Mouse (Mus musculus) testis, adult 2 months (tissue): ENCODE results near the gene Plcg2. TPM values are rescaled to one million over a fixed set of nuclear protein-coding genes. Genes with fewer than 3 reads are reported as not detected.

Source experiments
- H3K27ac ChIP-seq: fragments of 200-500 bp; 2 replicates; pipeline ENCODE4 v1.5.1; 2012; ENCODE audit warnings: low read depth, low read length; ENCODE audit not compliant: control insufficient read depth, insufficient read depth
- H3K27me3 ChIP-seq: fragments of 200-500 bp; 2 replicates; pipeline ENCODE4 v1.6.1; 2012; ENCODE audit warnings: mild to moderate bottlenecking, low read length, moderate library complexity; ENCODE audit not compliant: control insufficient read depth, insufficient read depth
- H3K36me3 ChIP-seq: fragments of 200-500 bp; 2 replicates; pipeline ENCODE4 v1.6.1; 2012; ENCODE audit warnings: mild to moderate bottlenecking, low read length; ENCODE audit not compliant: control insufficient read depth, insufficient read depth
- H3K4me1 ChIP-seq: fragments of 200-500 bp; 2 replicates; pipeline ENCODE4 v1.6.1; 2012; ENCODE audit warnings: low read length; ENCODE audit not compliant: control insufficient read depth, insufficient read depth
- H3K4me3 ChIP-seq: fragments of 200-500 bp; 2 replicates; pipeline ENCODE4 v1.5.1; 2012; ENCODE audit warnings: low read depth, mild to moderate bottlenecking, low read length, moderate library complexity, mixed read lengths; ENCODE audit not compliant: control insufficient read depth
- CTCF ChIP-seq: fragments of 200-500 bp; IDR thresholded peaks from 2 replicates; pipeline ENCODE4 v1.5.1; 2012; ENCODE audit warnings: low read depth, mild to moderate bottlenecking, inconsistent platforms, low read length, moderate library complexity; ENCODE audit not compliant: control insufficient read depth, insufficient read depth, insufficient replicate concordance
- POLR2A ChIP-seq: fragments of 200-500 bp; IDR thresholded peaks from 2 replicates; pipeline ENCODE4 v1.6.1; 2012; ENCODE audit warnings: low read depth, mild to moderate bottlenecking, inconsistent platforms, low read length, moderate library complexity; ENCODE audit not compliant: control insufficient read depth
- polyA plus RNA-seq: library from polyadenylated mRNA; depleted of rRNA; stranded (reverse); fragments of >200 nt; gene quantifications from 2 replicates; pipeline ENCODE4 v1.2.3, GENCODE M21; 2012

Gene Plcg2
- polyA plus RNA-seq, 1 experiment = 4.6 TPM

- H3K36me3 ChIP-seq = no peaks in the 10 kb centered on the region
- H3K27ac ChIP-seq = no peak overlapping the region
- no peak overlapping the region for H3K4me3 ChIP-seq
- H3K4me1 ChIP-seq = no peaks in the 10 kb centered on the region; the same call in 1 of the 2 replicates
- TF ChIP-seq POLR2A (no peak), CTCF (no peak)
- no peaks in the 10 kb centered on the region for H3K27me3 ChIP-seq
Observed at GRCm38 (mm10) chr8:117604671-117605070, 106.6 kb downstream of the Plcg2 start.

- no peak overlapping the region for H3K27ac ChIP-seq
- H3K4me3 ChIP-seq = no peak overlapping the region
- TF ChIP-seq CTCF (no peak), POLR2A (no peak)
- no peaks in the 10 kb centered on the region; the same call in 1 of the 2 replicates for H3K4me1 ChIP-seq
- no peaks in the 10 kb centered on the region for H3K27me3 ChIP-seq
- H3K36me3 ChIP-seq = no peaks in the 10 kb centered on the region
Observed at GRCm38 (mm10) chr8:117605201-117605600, 107.1 kb downstream of the Plcg2 start.

GRCm38 (mm10) chr8:117610506-117610905 is 112.4 kb downstream of the Plcg2 start:
- Histone ChIP-seq H3K4me1 (no peaks in the 10 kb centered on the region), H3K27ac (no peak overlapping the region), H3K4me3 (no peak overlapping the region), H3K36me3 (no peaks in the 10 kb centered on the region), H3K27me3 (no peaks in the 10 kb centered on the region)
- TF ChIP-seq POLR2A (no peak), CTCF (no peak)

GRCm38 (mm10) chr8:117612861-117613260 is 114.8 kb downstream of the Plcg2 start:
- Histone ChIP-seq H3K4me3 (no peak overlapping the region), H3K36me3 (no peaks in the 10 kb centered on the region), H3K27me3 (no peaks in the 10 kb centered on the region), H3K4me1 (no peaks in the 10 kb centered on the region), H3K27ac (no peak overlapping the region)
- no peak for TF ChIP-seq POLR2A
- TF ChIP-seq CTCF = no peak

- no peaks in the 10 kb centered on the region for H3K36me3 ChIP-seq
- no peak overlapping the region for H3K27ac ChIP-seq
- no peaks in the 10 kb centered on the region for H3K27me3 ChIP-seq
- H3K4me1 ChIP-seq = no peaks in the 10 kb centered on the region
- no peak overlapping the region for H3K4me3 ChIP-seq
- TF ChIP-seq CTCF (peak; percentile 70; the same call in 1 of the 2 replicates), POLR2A (no peak)
Observed at GRCm38 (mm10) chr8:117626040-117626838, 128.1 kb downstream of the Plcg2 start.

- Histone ChIP-seq H3K27ac (no peak overlapping the region), H3K27me3 (no peaks in the 10 kb centered on the region), H3K36me3 (no peaks in the 10 kb centered on the region), H3K4me3 (no peak overlapping the region), H3K4me1 (no peaks in the 10 kb centered on the region)
- no peak for TF ChIP-seq CTCF
- no peak for TF ChIP-seq POLR2A
Observed at GRCm38 (mm10) chr8:117627096-117627495, 129.0 kb downstream of the Plcg2 start.

- H3K4me3 ChIP-seq = no peak overlapping the region
- H3K27me3 ChIP-seq = no peaks in the 10 kb centered on the region
- no peaks in the 10 kb centered on the region for H3K36me3 ChIP-seq
- no peak for TF ChIP-seq CTCF
- no peak for TF ChIP-seq POLR2A
- H3K4me1 ChIP-seq = peaks cover 8% of the 10 kb centered on the region
- H3K27ac ChIP-seq = no peak overlapping the region
Observed at GRCm38 (mm10) chr8:117632532-117632931, 134.4 kb downstream of the Plcg2 start.

- Histone ChIP-seq H3K4me1 (peaks cover 8% of the 10 kb centered on the region), H3K27me3 (no peaks in the 10 kb centered on the region), H3K4me3 (peak overlapping the region; percentile 70), H3K36me3 (no peaks in the 10 kb centered on the region), H3K27ac (no peak overlapping the region; the same call in 1 of the 2 replicates)
- TF ChIP-seq POLR2A = no peak
- no peak for TF ChIP-seq CTCF
Observed at GRCm38 (mm10) chr8:117634406-117634805, 136.3 kb downstream of the Plcg2 start.
